Mouse (Mus musculus) MEL-GATA-1-ER (cell line): Measurements from ENCODE around the gene Vps8.

Experiments used
- DNase-seq: peaks from one replicate; pipeline ENCODE4 v3.0.0-alpha.2; 2012; ENCODE audit warnings: low read depth; ENCODE audit errors: extremely low read depth

The Vps8 gene

GRCm38 (mm10) chr16:21625784-21626634 lies 203.1 kb downstream of the Vps8 start:
- no peak for DNase-seq

- no peak for DNase-seq
Observed at GRCm38 (mm10) chr16:21627248-21627647, 204.3 kb downstream of the Vps8 start.

GRCm38 (mm10) chr16:21628061-21628591 lies 205.2 kb downstream of the Vps8 start:
- DNase-seq: no peak

DNA sequence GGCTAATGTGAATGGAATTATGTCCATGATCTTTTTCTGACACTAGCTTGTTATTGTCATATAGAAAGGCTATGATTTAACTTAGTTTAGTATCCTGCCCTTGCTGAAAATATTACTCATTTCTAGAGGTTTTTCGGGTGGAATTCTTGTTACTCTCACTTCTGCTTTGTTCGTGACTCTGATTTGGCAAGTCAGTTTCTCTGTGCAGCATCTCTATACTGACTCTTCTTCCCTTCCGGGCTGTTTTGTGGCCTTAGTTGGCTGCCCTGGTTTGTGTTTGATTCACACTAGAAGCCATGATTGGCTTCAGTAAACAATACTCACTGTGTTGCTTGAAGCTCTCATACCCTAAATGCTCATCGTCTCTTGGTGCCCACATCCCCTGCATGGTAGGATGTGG lies 207.7 kb downstream of the Vps8 start:
- DNase-seq: no peak

DNA sequence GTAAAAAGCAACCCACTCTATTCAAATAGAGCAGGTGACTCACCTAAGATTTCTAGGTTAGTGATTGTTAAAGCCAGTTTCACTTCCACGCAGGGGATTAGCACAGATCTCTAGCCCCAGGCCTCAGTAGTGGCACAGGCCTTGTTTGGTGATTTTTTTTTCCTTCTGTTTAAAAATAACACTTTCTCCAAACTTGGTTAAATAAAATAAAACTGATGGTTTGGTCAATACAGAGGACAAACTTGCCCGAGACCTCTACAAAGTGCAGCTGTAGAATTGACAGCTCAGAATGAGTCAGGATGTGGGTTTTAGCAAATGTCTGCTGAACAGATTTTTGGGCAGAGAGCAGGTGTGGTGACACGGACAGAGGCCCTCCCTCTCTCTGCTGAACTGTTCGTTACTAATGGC lies 208.9 kb downstream of the Vps8 start:
- no peak for DNase-seq

DNA sequence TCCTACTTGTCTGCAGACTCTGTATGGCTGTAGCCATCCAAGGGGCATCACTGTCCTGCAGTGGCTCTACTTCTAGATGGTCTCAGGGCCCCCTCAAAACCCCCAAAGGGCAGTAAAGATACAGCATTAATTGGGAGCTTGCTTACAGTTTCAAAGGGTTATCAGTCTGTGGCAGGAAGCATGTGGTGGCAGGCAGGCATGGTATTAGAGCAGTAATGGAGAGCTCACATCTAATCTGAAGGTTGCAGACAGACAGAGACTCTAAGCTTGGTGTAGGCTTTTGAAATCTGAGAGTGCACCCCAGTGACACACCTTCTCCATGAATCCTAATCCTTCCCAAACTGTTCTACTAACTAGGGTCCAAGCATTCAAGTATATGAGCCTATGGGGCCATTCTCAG lies 211.5 kb downstream of the Vps8 start:
- peak; percentile 52 for DNase-seq

- DNase-seq: no peak
Observed at GRCm38 (mm10) chr16:21636156-21636853, 213.4 kb downstream of the Vps8 start.

- DNase-seq: no peak
Observed at GRCm38 (mm10) chr16:21637201-21637819, 214.4 kb downstream of the Vps8 start.

DNA sequence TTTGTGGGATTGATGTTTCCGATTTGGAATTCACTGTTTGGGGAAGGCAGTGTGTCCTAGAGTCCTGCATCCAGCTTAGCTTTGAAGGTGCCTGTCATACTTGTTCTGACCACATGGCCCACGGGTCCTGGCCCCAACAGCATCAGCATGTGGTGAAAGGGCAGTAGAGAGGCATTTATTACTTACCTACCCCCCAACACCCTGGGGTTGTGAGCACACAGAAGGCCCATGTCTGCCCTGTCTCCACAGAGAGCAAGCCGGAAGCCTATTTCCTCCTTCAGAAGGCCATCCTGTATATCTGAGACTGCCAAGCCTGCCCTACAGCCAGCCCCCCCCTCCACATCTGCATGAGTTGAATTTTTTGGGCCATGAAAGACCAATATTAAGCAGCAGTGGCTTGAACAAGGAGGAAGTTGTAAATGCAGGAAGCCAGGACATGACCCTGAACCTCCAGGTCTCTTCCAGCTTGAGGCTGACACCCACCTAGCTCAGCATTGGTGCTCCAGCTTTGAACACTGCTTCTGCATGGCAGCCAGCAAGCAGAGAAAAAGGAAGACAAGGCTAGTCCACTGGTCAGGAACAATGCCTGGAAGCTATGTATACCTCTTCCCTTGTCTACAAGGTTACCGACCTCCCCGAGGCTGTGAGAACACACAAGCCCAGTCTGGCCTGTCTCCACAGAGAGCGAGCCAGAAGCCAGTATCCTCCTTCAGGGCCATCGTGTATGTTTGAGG lies 218.0 kb downstream of the Vps8 start:
- no peak for DNase-seq

- DNase-seq: peak; percentile 72
Observed at GRCm38 (mm10) chr16:21641944-21642343, 219.0 kb downstream of the Vps8 start.

GRCm38 (mm10) chr16:21642906-21643305 lies 220.0 kb downstream of the Vps8 start:
- DNase-seq: no peak

DNA sequence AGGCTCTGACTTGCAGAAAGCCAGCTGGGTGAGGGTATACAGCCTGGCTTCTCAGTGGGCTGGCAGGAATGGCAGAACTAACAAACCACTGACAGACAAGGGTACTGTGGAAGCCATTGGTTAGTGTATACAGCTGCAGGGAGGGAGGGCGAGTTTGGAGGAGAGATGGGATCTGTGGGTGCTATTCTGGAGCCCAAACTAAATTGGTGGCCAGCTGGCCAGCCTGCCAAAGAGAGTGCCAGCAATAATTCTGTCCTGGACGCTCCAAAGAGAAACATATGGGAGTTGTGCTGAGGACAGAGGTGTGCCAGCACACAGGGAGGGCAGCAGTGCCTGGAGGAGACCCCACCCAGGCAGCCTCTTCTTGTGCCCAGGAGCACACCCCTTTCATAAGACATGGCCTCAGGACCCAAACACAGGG lies 220.7 kb downstream of the Vps8 start:
- DNase-seq: no peak

- DNase-seq: no peak
Observed at GRCm38 (mm10) chr16:21644066-21644561, 221.2 kb downstream of the Vps8 start.

GRCm38 (mm10) chr16:21644574-21644973 lies 221.7 kb downstream of the Vps8 start:
- DNase-seq: no peak

DNA sequence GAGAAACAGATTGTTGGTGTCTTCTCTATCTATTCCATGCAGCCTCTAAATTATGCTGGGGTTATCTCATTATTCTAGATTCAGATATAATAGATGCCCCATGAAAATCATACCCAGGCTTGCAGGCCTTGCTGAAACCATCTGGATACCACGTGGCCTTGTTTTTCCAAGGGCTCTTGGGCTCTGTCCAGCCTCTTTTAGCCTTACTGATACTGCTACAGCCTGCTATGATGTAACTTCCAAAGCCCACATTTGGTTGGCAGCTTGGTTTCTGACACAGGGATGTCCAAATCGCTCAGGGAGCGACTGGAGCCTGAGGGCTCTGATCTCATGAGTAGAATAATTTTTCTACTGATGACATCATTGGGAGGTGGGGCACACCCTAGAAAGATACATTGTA lies 223.0 kb downstream of the Vps8 start:
- DNase-seq: no peak

GRCm38 (mm10) chr16:21646496-21646895 lies 223.6 kb downstream of the Vps8 start:
- DNase-seq: no peak

GRCm38 (mm10) chr16:21648800-21649199 lies 225.9 kb downstream of the Vps8 start:
- DNase-seq: no peak

GRCm38 (mm10) chr16:21650289-21650688 lies 227.4 kb downstream of the Vps8 start:
- DNase-seq: no peak

DNA sequence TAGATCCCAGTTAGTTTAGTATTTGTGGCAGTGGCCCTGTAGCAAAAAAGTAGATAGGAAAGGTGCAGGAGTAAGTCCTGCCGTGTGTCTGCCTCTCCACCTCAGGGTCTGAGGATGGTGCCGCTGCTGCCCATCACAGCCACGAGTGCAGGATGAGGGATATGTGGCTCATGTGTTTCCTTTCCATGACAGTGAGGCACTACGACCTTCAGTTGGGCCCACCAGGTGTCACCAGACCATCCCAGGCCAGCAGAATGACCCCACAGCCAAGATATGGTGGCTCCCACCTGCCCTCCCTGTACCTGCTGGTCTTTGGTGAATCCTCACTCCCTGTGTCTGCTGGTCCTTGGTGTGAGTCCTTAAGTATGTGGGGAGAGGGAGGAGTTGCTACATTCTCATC lies 228.2 kb downstream of the Vps8 start:
- DNase-seq: no peak

DNA sequence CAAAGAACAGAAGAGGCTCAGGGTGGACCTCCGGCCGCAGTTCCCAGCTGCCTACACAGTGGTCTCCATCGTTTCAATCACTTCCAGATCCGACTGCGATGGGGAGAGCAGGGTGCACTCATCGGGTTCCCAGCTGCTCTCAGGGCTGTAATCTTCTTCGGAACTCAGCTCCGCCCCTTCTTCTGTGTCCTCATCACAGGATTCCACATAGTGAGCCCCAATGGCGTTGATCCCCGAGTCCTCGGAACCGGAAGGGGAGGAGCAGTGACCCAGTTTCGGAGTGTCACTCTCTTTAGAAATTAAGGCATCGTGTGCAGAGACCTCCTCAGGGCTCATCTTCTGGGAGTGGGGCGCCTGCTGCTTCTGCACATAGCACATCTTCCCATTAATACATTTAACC lies 230.2 kb downstream of the Vps8 start:
- no peak for DNase-seq

DNA sequence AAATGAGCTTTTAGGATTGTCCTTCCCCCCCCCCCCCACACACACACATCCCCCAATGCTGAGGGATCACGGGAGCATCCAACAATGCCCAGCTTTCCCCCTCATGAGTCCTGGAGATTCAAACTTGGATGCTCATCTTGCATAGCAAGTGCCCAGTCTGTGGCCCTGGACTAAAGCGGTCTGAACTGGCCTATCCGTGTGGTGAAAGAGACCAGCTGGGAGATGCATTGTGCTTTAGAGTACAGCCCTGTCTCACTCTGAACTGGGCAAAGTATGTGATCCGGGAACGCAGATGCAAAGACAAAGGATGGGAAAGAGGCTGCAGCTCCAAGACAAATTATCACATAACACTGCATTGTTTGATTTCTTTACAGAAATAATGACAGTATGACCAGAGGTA lies 231.5 kb downstream of the Vps8 start:
- no peak for DNase-seq
